Mouse (Mus musculus): ENCODE results near the gene Rundc3a.

Rundc3a gene

GRCm38 (mm10) chr11:102408344-102408876, 15.2 kb downstream of the Rundc3a start:
- intact Hi-C loops (cut with DNase I) = no loop called here

- intact Hi-C loops (cut with DNase I) = no loop called here
Measured at GRCm38 (mm10) chr11:102408888-102409794, 15.9 kb downstream of the Rundc3a start.

- intact Hi-C loops (cut with DNase I) = loop anchor here (2.0 kb wide), 1 partner anchor 101 kb away; no protein-coding TSS in a partner anchor
Measured at GRCm38 (mm10) chr11:102409795-102410330, 16.7 kb downstream of the Rundc3a start.

- intact Hi-C loops (cut with DNase I) = loop anchor here (2.0 kb wide), 1 partner anchor 102 kb away; no protein-coding TSS in a partner anchor
Measured at GRCm38 (mm10) chr11:102410345-102410744, 17.1 kb downstream of the Rundc3a start.

GRCm38 (mm10) chr11:102411061-102411460, 17.9 kb downstream of the Rundc3a start:
- intact Hi-C loops (cut with DNase I) = loop anchor here (2.0 kb wide), 1 partner anchor 102 kb away; no protein-coding TSS in a partner anchor

GRCm38 (mm10) chr11:102411704-102412103, 18.5 kb downstream of the Rundc3a start:
- intact Hi-C loops (cut with DNase I) = loop anchor here (2.0 kb wide), 1 partner anchor 103 kb away; no protein-coding TSS in a partner anchor

GRCm38 (mm10) chr11:102413059-102413458, 19.9 kb downstream of the Rundc3a start:
- intact Hi-C loops (cut with DNase I) = no loop called here

GRCm38 (mm10) chr11:102415034-102415802, 22.0 kb downstream of the Rundc3a start:
- intact Hi-C loops (cut with DNase I) = no loop called here

GRCm38 (mm10) chr11:102417160-102417559, 24.0 kb downstream of the Rundc3a start:
- intact Hi-C loops (cut with DNase I) = no loop called here

GRCm38 (mm10) chr11:102418887-102419286, 25.7 kb downstream of the Rundc3a start:
- intact Hi-C loops (cut with DNase I) = no loop called here

- intact Hi-C loops (cut with DNase I) = no loop called here
Measured at GRCm38 (mm10) chr11:102421559-102421958, 28.4 kb downstream of the Rundc3a start.

- intact Hi-C loops (cut with DNase I) = no loop called here
Measured at GRCm38 (mm10) chr11:102424666-102425065, 31.5 kb downstream of the Rundc3a start.

- intact Hi-C loops (cut with DNase I) = no loop called here
Measured at GRCm38 (mm10) chr11:102425555-102426316, 32.5 kb downstream of the Rundc3a start.

- intact Hi-C loops (cut with DNase I) = no loop called here
Measured at GRCm38 (mm10) chr11:102428981-102429540, 35.9 kb downstream of the Rundc3a start.

GRCm38 (mm10) chr11:102429551-102429950, 36.3 kb downstream of the Rundc3a start:
- intact Hi-C loops (cut with DNase I) = no loop called here

GRCm38 (mm10) chr11:102430121-102431017, 37.2 kb downstream of the Rundc3a start, which contains the start of gene Grn:
TSS of gene Grn (plus strand) at chr11:102430315.
- intact Hi-C loops (cut with DNase I) = loop anchor here (5.0 kb wide), 1 partner anchor 283 kb away; the partner anchor contains the start of gene Nags

GRCm38 (mm10) chr11:102431018-102431645, 37.9 kb downstream of the Rundc3a start:
- intact Hi-C loops (cut with DNase I) = loop anchor here (5.0 kb wide), 1 partner anchor 284 kb away; the partner anchor contains the start of gene Nags

- intact Hi-C loops (cut with DNase I) = loop anchor here (5.0 kb wide), 1 partner anchor 284 kb away; the partner anchor contains the start of gene Nags
Measured at GRCm38 (mm10) chr11:102431728-102432114, 38.5 kb downstream of the Rundc3a start.
